Mouse (Mus musculus) limb, embryonic 11.5 days (tissue): ENCODE data around the gene Trove2. TPM values are rescaled to one million over a fixed set of nuclear protein-coding genes. Genes with fewer than 3 reads are reported as not detected.

Experiments used
- ATAC-seq: fragments of 200-750 bp; cut with Nextera tagmentation; 2 replicates; pipeline ENCODE4 v1.8.0; 2017; ENCODE audit warnings: low read depth; ENCODE audit not compliant: insufficient number of reproducible peaks, low FRiP score, low TSS enrichment
- DNase-seq: peaks from one replicate; pipeline ENCODE4 v3.0.0-alpha.2; 2015; ENCODE audit warnings: low spot score
- H3K27ac ChIP-seq: fragments of 300-500 bp; sonication (generic); replicated peaks from 2 replicates; pipeline ENCODE4 v1.5.1; 2014; ENCODE audit warnings: low read depth, mild to moderate bottlenecking, low read length
- H3K27me3 ChIP-seq: fragments of 300-500 bp; sonication (generic); 2 replicates; pipeline ENCODE4 v1.6.1; 2014; ENCODE audit warnings: mild to moderate bottlenecking, low read length, mixed read lengths; ENCODE audit not compliant: control insufficient read depth, insufficient read depth
- H3K36me3 ChIP-seq: fragments of 300-500 bp; sonication (generic); 2 replicates; pipeline ENCODE4 v1.6.1; 2014; ENCODE audit warnings: mild to moderate bottlenecking, low read length, moderate library complexity, mixed read lengths; ENCODE audit not compliant: control insufficient read depth, insufficient read depth
- H3K4me1 ChIP-seq: fragments of 300-500 bp; sonication (generic); 2 replicates; pipeline ENCODE4 v1.6.1; 2014; ENCODE audit warnings: low read length, mixed read lengths; ENCODE audit not compliant: control insufficient read depth, insufficient read depth
- H3K4me2 ChIP-seq: fragments of 300-500 bp; sonication (generic); 2 replicates; pipeline ENCODE4 v1.6.1; 2014; ENCODE audit warnings: low read depth, mild to moderate bottlenecking, moderate library complexity; ENCODE audit not compliant: severe bottlenecking
- H3K4me3 ChIP-seq: fragments of 300-500 bp; sonication (generic); 2 replicates; pipeline ENCODE4 v1.5.1; 2014; ENCODE audit warnings: low read depth, low read length
- H3K9ac ChIP-seq: fragments of 300-500 bp; sonication (generic); 2 replicates; pipeline ENCODE4 v1.6.1; 2014; ENCODE audit warnings: mild to moderate bottlenecking, low read length
- H3K9me3 ChIP-seq: fragments of 300-500 bp; sonication (generic); 2 replicates; pipeline ENCODE4 v1.6.1; 2016; ENCODE audit warnings: low read length; ENCODE audit not compliant: control insufficient read depth
- WGBS: fragments of 180-500 bp; shearing (Covaris S2); extraction: QIAGEN DNeasy Blood & Tissue Kit; methylation state at CpG from one replicate; pipeline ENCODE4 v1.1.7; 2014; 5-methylcytosine and 5-hydroxymethylcytosine counted together
- polyA plus RNA-seq: library from polyadenylated mRNA; unstranded; fragments of >200 nt; fragmentation: Nextera tagmentation; extraction: Ambion mirVana; gene quantifications from 2 replicates; pipeline ENCODE4 v1.2.1, GENCODE M21; 2014

Trove2 gene
- polyA plus RNA-seq, 1 experiment from 2014 or later, result 22.3 TPM

GRCm38 (mm10) chr1:143702741-143703262 lies 74.1 kb downstream of the Trove2 start, which contains the start of gene Cdc73:
Gene Cdc73, minus strand, starts transcription at chr1:143702893.
- Histone ChIP-seq H3K4me1 (peaks cover 3% of the 10 kb centered on the region; the same call in 1 of the 2 replicates), H3K36me3 (no peaks in the 10 kb centered on the region), H3K4me2 (peak within 1 kb of the TSS; percentile 68), H3K9ac (peak within 1 kb of the TSS; percentile 95), H3K27me3 (no peaks in the 10 kb centered on the region), H3K9me3 (no peaks in the 10 kb centered on the region), H3K27ac (peak within 1 kb of the TSS; percentile 88), H3K4me3 (peak within 1 kb of the TSS; percentile 57)
- ATAC-seq (peak; percentile 99), DNase-seq (peak; percentile 91)
- under 1% methylated on average over 48 of the region's 74 CpGs for WGBS

DNA sequence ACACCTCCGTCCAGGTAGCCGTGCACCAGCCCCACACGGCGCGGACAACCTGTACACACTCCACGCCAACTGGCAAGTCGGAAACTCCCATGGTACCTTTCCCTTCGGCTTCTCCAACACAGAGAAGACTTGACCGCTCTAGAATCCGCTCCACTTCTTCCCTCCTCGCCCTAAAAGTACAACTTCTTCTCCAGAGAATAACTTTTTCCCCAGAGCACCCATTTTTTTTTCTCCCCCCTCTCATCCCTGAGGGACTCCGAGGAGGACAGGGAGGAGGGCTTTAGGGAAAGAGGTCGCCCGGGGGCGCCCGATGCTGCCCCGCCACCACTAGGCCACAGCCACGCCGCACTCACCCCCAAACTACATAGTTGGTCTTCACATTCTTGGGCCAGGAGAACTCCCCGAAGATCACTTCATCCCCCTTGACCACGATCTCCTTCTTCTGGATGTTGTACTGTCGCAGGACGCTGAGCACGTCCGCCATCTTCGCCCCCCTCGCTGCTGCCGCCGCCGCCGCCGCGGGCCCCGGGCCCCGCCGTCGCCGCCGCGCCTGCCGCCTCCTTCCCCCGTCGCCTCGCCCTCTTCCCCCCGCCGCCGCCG lies 74.6 kb downstream of the Trove2 start:
- H3K4me2 ChIP-seq, result peak overlapping the region; percentile 68
- under 1% methylated on average over 33 of the region's 48 CpGs for WGBS
- no peaks in the 10 kb centered on the region for H3K27me3 ChIP-seq
- no peaks in the 10 kb centered on the region for H3K36me3 ChIP-seq
- H3K9ac ChIP-seq, result peak overlapping the region; percentile 95
- peaks cover 3% of the 10 kb centered on the region; the same call in 1 of the 2 replicates for H3K4me1 ChIP-seq
- peak overlapping the region; percentile 88 for H3K27ac ChIP-seq
- DNase-seq (no peak), ATAC-seq (peak; percentile 75)
- H3K9me3 ChIP-seq, result no peaks in the 10 kb centered on the region
- H3K4me3 ChIP-seq, result peak overlapping the region; percentile 57

- peak overlapping the region; percentile 57 for H3K4me3 ChIP-seq
- H3K27ac ChIP-seq, result no peak overlapping the region
- H3K27me3 ChIP-seq, result no peaks in the 10 kb centered on the region
- under 1% methylated on average over 13 of the region's 13 CpGs for WGBS
- no peak for ATAC-seq
- H3K36me3 ChIP-seq, result 0 out of 2 replicates have a peak, but pooled peaks cover 2% of the 10 kb centered on the region
- peak overlapping the region; percentile 68 for H3K4me2 ChIP-seq
- DNase-seq, result no peak
- peaks cover 3% of the 10 kb centered on the region; the same call in 1 of the 2 replicates for H3K4me1 ChIP-seq
- H3K9me3 ChIP-seq, result no peaks in the 10 kb centered on the region
- peak overlapping the region; percentile 95 for H3K9ac ChIP-seq
Observed at GRCm38 (mm10) chr1:143701736-143702135, 75.1 kb downstream of the Trove2 start.

Other genes starting within 250 kb of the Trove2 start
- gene B3galt2, start 136.4 kb downstream of the Trove2 start, polyA plus RNA-seq, result 0.34 and 0.40 TPM in 2 replicates
- gene Cdc73, start 74.2 kb downstream of the Trove2 start, polyA plus RNA-seq, result 22.0 and 22.3 TPM in 2 replicates
- 71.1 and 79.4 TPM in 2 replicates for gene Glrx2, start 60.7 kb downstream of the Trove2 start, polyA plus RNA-seq
- gene Uchl5, start 204 bp upstream of the Trove2 start, polyA plus RNA-seq, result 85.9 and 89.0 TPM in 2 replicates
- 29.3 and 30.1 TPM in 2 replicates for gene Rgs2, start 227.1 kb upstream of the Trove2 start, polyA plus RNA-seq